Mouse (Mus musculus): ENCODE results near the gene Clint1.

- no peak for TF ChIP-seq CTCF (IDR thresholded peaks at IDR 0.05; ENCODE audit: extremely low read depth, insufficient read length, insufficient replicate concordance, low read depth, low read length)
- no peak for TF ChIP-seq POLR2A (IDR thresholded peaks at IDR 0.05; ENCODE audit: low read depth, low read length)
Measured at GRCm38 (mm10) chr11:45937478-45937877, 85.6 kb downstream of the Clint1 start.

Measured in small intestine, adult 2 months (tissue).